Mouse (Mus musculus): ENCODE measurements around the gene Gm20908. TPM values are rescaled to one million over a fixed set of nuclear protein-coding genes. Genes with fewer than 3 reads are reported as not detected.
"Not testable (repeated sequence)": the region's sequence is repeated elsewhere in the genome, so short reads cannot be mapped to it uniquely, and the experiment has no call there.

Gene Gm20908
- polyA plus RNA-seq (2014; fragmentation: Nextera tagmentation; extraction: Ambion mirVana) = not detected in 2 replicates

- H3K27ac ChIP-seq (ENCODE audit: low read depth, low read length); H3K4me2 ChIP-seq (ENCODE audit: low read depth): not testable (repeated sequence)
These were observed at the start of gene Gm20908 for GRCm38 (mm10) chrY:64472966-64473365. TSS of gene Gm20908 (plus strand) at chrY:64473266.

More at GRCm38 (mm10) chrY:64472966-64473365, at the start of gene Gm20908:
- H3K36me3 ChIP-seq (ENCODE audit: control insufficient read depth, insufficient read depth, low read length); DNase-seq (ENCODE audit: low spot score); H3K27me3 ChIP-seq (ENCODE audit: control insufficient read depth, insufficient read depth, low read length); H3K4me1 ChIP-seq (ENCODE audit: control insufficient read depth, insufficient read depth, low read length); H3K9ac ChIP-seq (ENCODE audit: low read length); H3K4me3 ChIP-seq (ENCODE audit: low read depth, low read length); H3K9me3 ChIP-seq (ENCODE audit: control insufficient read depth, low read length); ATAC-seq (ENCODE audit: insufficient read depth, low FRiP score, low TSS enrichment): not testable (repeated sequence)
- no CpG with 5 or more reads among the region's 6 CpGs for WGBS
